Comparison of ENCODE assay signal across 36 mouse cellular contexts in the genomic region with DNA sequence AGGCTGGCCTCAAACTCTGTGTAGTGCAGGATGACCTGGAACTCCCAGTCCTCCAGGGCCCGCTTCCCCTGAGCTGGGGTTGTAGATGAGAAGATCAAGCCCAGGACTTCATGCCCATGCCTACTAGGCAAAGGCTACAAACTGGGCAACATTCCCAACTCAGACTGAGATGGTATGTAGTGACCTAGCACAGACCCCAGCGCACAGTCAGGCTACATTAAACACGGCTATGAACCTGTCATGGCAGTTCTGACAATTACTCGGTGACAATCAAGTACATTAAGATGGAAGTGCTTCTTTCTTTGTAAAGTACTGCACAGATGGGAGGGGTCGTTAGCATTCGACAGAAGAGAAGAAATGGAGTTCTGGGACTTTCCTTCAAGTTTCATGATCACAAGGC. TPM values are rescaled to one million over a fixed set of nuclear protein-coding genes. Genes with fewer than 3 reads are reported as not detected.
"Had no signal": no experiment of that assay in that cellular context is flagged by ENCODE, and none has a peak within 500 bp of the region (broad histone marks: within the 10 kb centered on the region; RNA-seq: fewer than 3 reads in every experiment).

No protein-coding gene starts in this region.

- H3K9me3 ChIP-seq: heart, embryonic 12.5 days; heart, embryonic 13.5 days; heart, embryonic 15.5 days; hindbrain, embryonic 10.5 days; hindbrain, embryonic 12.5 days; hindbrain, embryonic 13.5 days; hindbrain, embryonic 15.5 days; intestine, embryonic 15.5 days; kidney, embryonic 15.5 days had no signal

- ATAC-seq: hindbrain, embryonic 16.5 days; hindbrain, postnatal 0 days; inflammation-experienced regulatory T-cells, adult 6 months; intestine, embryonic 15.5 days; intestine, embryonic 16.5 days; intestine, postnatal 0 days had no signal

- H3K36me3 ChIP-seq: heart, embryonic 12.5 days; heart, embryonic 13.5 days; heart, embryonic 15.5 days; hindbrain, embryonic 10.5 days; hindbrain, embryonic 12.5 days; hindbrain, embryonic 13.5 days; hindbrain, embryonic 15.5 days; intestine, embryonic 15.5 days; kidney, embryonic 15.5 days had no signal

- H3K27ac ChIP-seq: hindbrain, embryonic 10.5 days; hindbrain, embryonic 12.5 days; hindbrain, embryonic 13.5 days; hindbrain, embryonic 14.5 days; hindbrain, embryonic 15.5 days; hindbrain, postnatal 0 days; kidney, embryonic 15.5 days; kidney, postnatal 0 days; layer of hippocampus, adult 2 months; left cerebral cortex, adult 2 months had no signal

- H3K4me3 ChIP-seq: heart, embryonic 12.5 days; heart, embryonic 13.5 days; heart, embryonic 15.5 days; hindbrain, embryonic 10.5 days; hindbrain, embryonic 12.5 days; hindbrain, embryonic 13.5 days; hindbrain, embryonic 15.5 days; intestine, embryonic 15.5 days; kidney, embryonic 15.5 days; layer of hippocampus, adult 2 months; left cerebral cortex, adult 2 months had no signal

- H3K27me3 ChIP-seq: heart, embryonic 12.5 days; heart, embryonic 13.5 days; heart, embryonic 15.5 days; hindbrain, embryonic 12.5 days; hindbrain, embryonic 15.5 days; intestine, embryonic 15.5 days; kidney, embryonic 15.5 days had no signal

- H3K9ac ChIP-seq: heart, embryonic 12.5 days; heart, embryonic 13.5 days; heart, embryonic 15.5 days; hindbrain, embryonic 12.5 days; hindbrain, embryonic 13.5 days; hindbrain, embryonic 14.5 days; hindbrain, embryonic 15.5 days; intestine, embryonic 15.5 days; kidney, embryonic 15.5 days had no signal

- DNase-seq: heart, postnatal 10 days; heart, postnatal 14 days; heart, postnatal 36 days; heart, postnatal 4 days; kidney, adult 11 months; kidney, adult 18-20 months; kidney, adult 2 months; kidney, adult 8-10 months; kidney, adult 9 months; kidney, postnatal 10 days; kidney, postnatal 14 days; kidney, postnatal 25 days; kidney, postnatal 36 days; kidney, postnatal 4 days; layer of hippocampus, adult 9-11 months; layer of hippocampus, postnatal 36 days had no signal

- H3K4me2 ChIP-seq: heart, embryonic 11.5 days; heart, embryonic 12.5 days; heart, embryonic 13.5 days; heart, embryonic 15.5 days; hindbrain, embryonic 12.5 days; hindbrain, embryonic 13.5 days; hindbrain, embryonic 14.5 days; hindbrain, embryonic 15.5 days; intestine, embryonic 15.5 days; kidney, embryonic 15.5 days had no signal

RNA-seq across cellular contexts. Expression of gene Tuba8, which starts 35.7 kb away (rescaled TPM):
- polyA plus RNA-seq: heart, embryonic 14.5 days had no signal
